Mouse (Mus musculus) T-helper 2 cell (primary cell): ENCODE measurements around the gene Pcna.
"Not testable (repeated sequence)": the region's sequence is repeated elsewhere in the genome, so short reads cannot be mapped to it uniquely, and the experiment has no call there.

Experiments
- in situ Hi-C: fragments of 300-600 bp; cut with MboI, MseI; formaldehyde crosslinking; loops from one replicate; pipeline ENCODE4 v1.15.1; 2025; ENCODE audit warnings: high pct_unique_total_duplicates

The Pcna gene

DNA sequence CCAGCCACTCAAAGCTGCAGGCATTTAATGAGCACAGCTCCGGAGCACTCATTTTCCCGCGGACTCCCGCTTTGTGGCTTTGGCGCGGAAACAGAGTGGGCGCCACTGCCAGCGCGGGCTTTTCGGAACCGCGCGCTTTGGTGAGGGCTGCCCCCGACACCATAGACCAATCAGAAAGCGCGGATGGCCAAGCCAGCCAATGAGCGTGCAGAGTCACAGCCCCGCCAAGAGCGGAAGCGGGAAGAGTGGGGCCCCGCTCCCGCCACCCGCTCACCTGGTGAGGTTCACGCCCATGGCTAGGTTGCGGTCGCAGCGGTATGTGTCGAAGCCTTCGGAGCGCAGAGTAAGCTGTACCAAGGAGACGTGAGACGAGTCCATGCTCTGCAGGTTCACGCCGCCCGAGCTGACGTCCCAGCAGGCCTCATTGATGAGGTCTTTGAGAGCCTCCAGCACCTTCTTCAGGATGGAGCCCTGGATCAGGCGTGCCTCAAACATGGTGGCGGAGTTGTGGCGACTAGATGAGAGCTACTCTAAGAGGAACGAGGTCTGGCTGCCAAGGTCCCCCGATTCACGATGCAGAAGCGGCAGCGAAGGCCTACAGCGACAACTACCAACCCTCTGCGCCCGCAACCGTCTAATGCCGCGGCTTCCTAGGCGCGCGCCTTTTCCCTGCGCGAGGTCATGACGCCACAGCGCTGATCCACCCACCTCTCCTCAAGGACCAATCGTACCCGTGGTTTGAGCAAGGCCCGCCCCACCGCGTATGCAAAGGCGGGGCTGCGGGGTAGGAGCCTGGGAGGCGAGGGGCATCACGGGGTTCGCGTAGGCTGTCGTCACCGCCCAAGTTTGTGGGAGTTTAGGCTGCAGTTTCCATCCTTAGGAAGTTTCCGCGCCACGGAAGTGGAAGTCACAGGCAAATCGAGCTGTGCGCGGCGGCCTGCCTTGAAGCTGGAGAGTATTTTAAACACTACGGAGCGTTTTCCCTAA lies at the start of gene Pcna:
Gene Pcna (minus strand): TSS at position 773 of the 987 bp plus-strand sequence.
- in situ Hi-C loops = no loop called here

DNA sequence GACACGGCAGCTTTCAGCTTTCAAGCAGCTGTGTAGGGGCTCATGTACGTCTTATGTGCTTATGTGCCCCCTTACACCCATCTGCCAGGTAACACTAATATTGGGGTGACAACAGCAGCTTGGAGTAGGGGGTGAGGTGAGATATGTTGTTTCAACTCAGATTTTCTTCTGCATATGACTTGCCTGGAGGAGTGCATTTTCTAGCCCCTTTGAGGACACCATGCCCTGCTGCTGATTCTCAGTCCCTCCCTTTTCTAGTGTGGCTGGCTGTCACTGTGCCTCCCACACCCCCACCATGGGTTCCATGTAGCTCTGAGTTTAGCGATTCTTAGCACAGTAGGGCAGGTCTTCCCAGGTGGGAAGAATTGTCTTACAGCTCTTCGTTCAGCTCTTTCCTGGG lies 48.3 kb upstream of the Pcna start:
- in situ Hi-C loops = no loop called here

DNA sequence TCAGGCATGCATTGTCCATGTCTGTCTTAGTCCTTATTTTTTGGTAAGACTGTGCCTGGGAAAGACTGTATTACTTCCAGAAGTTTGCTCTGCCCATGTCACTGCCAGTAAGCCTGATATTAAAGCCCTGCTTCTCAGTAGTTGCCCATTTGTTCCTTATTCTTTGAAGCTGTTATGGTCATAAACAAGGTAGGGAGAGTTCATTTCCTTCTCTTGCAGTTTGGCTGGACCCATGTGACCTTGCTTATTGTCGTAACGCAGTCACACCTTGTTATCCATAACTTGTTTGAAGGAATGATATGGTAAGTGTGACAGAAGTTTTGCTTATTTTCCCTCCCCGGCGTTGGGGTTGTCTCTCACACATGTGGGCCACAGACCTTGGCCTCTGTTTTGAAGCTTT lies 45.1 kb upstream of the Pcna start:
- in situ Hi-C loops = no loop called here

DNA sequence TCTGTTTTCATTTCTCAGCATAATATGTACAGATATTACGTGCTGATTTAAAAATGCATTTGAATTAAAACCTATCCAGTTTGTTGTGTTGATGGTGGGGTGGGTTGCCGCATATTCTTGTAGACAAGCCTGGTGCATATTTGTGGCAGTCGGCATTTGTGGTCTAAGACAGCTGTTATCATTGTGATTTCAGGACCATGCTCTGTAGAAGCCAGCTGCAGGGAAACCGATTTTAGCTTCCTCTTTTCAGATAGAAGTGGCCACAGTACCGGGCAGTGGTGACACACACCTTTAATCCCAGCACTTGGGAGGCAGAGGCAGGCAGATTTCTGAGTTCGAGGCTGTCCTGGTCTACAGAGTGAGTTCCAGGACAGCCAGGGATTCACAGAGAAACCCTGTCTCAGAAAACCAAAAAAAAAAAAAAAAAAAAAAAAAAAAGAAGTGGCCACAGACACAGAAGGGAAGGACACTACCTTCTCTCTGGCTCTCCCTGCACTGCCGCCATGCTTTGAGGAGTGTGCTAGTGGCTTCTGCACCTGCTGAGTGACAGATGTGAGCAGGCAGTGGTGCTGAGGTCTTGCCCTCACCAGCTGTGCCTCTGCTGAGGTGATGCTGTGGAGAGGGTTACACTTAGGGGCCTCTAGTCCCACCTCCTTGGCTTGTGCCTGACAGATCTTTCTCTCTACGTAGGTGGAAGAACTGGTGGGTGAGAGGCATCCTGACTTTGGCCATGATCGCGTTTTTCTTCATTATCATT lies 40.8 kb upstream of the Pcna start:
- in situ Hi-C loops = no loop called here

DNA sequence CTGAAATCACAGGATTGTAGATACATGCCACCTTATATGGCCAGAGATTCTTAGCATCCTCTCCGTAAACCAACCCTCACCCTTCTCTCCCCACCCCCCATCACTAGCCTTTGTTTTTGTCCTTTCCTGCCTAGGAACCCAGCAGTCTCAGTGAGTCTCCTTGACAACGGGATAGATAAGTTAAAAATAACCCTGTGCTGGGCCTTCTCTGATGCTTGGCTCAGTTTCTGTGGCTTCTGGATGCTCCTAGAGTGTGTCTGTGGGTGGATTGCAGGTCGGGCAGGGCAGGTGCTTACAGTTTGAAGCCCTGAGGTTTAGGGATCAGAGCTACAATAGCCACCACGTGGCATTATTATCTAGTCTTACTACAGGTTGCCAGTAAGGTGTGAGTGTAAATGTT lies 39.0 kb upstream of the Pcna start:
- in situ Hi-C loops = no loop called here

DNA sequence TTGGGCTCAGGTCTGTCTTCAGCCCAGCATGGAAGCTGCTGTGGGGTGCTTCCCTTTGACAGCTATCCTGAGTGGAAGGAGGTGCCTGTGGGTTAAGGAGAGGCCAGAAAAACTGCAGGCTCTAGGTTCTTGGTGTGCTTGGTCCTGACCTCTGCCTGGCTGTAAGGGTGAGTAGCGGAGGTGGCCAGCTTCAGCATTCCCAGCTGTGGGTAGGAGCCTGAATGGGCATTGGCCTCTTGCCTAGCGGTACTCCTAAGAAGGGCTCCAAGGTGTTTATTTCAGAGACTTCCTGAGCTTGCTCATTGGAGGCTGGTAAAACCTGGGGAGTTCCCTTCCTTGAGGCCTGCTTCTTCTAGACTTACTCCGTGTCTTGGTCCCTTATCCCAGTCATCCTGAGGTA lies 38.2 kb upstream of the Pcna start:
- in situ Hi-C loops = no loop called here

DNA sequence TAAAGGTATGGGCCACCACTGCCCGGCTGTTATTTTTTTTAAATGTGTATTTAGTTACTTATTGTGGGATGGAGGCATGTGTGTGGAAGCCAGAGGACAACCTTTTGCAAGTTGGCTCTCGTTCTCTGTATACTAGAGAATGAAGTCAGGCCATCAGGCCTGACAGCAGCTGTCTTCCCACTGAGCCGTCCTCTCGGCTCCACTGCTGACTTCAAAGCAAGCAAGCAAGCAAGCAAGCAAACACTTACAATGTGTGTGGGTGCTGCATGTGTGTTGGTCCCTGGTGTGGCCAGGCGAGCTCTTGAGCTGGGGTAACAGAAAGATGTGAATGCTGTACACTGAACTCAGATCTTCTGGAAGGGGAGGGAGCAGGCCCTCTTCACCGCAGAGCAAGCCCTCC lies 37.7 kb upstream of the Pcna start:
- in situ Hi-C loops = no loop called here

DNA sequence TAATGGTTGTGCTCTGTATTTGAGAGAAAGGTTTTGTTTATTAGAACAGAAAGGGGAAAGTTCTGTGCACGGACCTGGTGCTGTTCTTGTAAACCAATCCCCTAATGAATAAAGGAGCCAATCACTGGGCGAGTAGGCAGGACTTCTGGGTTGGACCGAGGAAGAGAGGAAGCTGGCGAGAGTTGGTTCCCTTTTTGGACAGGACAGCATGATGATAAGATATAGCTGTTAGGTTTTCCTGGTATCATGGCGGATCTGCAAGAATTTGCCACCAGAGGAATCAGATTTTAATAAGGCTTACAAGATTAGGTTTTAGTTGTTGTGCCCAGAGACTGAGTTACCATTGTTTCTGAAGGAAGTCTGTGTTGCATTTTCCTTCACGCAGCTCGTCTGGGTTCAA lies 36.1 kb upstream of the Pcna start:
- in situ Hi-C loops = not testable (repeated sequence)

DNA sequence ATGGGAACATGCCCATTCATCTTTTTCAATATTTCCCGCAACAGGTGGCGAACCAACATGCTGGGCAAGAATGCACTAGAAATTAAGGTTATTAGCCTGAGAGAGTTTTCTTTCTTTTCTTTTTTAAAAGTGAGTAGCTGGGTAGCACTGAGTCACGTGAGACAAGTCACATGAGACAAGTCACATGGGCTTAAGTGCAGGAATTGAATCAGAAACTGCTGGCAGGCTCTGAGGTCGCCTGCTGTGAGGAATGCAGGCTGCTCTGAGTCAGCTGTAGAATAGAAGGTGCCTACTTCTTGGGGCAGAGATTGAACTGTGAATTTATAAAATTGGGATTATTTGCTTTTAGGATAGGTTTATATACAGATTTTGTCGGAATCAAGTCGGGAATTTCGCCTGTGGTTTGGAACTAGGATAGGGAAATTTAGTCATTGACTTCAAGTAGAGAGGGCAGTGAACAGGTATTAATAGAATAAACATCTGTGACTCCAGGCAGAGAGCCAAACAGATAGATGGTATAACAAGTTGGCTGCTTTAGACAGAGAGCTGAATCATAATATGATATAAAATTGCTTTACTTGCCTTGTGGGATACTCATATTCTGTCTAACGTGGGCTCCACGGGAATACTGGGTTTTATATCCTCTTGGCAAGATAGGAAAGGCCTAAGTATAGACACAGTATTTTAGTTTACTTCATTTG lies 33.4 kb upstream of the Pcna start:
- in situ Hi-C loops = no loop called here

DNA sequence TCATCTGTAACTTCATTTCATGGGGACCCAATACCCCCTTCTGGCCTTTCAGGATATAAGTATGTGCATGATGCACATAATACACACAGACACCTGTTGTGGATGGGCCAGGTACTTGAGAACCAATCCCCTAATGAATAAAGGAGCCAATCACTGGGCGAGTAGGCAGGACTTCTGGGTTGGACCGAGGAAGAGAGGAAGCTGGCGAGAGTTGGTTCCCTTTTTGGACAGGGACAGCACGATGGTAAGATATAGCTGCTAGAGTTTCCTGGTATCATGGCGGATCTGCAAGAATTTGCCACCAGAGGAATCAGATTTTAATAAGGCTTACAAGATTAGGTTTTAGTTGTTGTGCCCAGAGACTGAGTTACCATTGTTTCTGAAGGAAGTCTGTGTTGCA lies 32.6 kb upstream of the Pcna start:
- in situ Hi-C loops = not testable (repeated sequence)

DNA sequence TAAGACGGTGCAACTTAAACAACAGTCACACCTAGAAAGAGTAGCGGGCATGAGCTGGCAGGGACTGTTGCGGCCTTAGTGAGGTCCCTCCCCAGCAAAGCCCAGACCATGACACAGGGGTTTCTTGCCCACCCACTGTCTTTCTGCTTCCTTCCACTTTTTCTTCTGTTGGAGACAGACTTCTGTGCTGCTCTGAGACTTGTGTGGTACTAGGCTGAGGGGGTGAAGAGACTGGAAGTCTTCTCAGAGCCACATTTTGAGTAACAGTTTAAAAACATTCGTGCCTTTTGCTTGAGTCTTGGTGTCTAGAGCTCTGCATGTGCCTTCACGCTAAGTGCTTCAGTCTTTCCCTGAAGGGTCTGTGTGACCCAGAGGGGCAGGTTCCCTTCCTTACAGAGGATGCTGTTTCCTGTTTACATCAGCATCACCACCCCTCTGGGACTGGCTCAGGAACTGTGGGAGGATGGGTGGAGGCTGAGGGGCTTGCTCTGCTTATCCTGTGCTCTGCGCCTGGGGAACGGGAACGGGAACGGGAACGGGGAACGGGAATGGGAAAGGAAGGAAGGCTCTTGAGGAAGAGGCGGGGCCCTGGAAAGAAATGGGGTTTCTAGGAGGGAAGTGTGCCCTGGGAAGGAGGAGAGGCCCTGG lies 31.5 kb upstream of the Pcna start:
- in situ Hi-C loops = no loop called here

DNA sequence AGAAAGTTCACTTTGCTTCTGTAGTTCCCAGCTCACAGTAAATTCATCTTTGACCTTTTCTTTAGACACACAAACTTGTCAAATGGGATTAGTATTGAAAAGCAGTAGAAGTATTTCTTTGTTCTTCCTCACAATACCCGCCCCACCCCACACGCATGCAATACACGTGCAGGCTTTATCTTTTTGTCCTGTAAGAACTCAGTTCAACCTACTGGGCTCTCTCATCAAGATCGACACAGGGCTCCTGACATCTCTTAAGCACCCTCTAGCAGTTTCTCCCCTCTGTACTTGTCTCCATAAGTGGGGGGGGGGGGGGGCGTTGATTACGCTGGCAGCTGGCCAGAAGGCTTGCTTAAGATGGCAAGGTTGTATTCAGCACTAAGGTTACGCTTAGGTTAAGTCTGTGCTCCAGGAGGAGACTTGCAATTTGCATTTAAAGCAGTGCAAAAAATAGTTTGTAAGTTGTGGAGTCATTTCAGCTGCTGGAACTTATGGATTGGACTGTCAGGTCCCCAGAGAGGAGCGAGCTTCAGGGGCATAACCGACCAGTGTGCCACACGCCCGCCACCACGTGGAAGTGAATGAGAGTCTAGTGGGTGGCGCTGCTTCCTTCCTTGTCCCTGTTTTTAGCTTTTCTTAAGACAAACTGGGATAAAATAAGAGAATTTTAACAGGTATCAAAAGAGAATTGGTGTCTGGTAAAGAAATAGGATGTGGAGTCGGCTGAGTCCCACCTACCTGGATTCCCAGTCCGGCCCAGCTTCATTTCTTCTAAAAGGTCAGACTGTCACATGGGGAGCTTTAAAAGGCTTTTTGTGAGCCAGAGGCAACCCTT lies 30.3 kb upstream of the Pcna start:
- in situ Hi-C loops = no loop called here

DNA sequence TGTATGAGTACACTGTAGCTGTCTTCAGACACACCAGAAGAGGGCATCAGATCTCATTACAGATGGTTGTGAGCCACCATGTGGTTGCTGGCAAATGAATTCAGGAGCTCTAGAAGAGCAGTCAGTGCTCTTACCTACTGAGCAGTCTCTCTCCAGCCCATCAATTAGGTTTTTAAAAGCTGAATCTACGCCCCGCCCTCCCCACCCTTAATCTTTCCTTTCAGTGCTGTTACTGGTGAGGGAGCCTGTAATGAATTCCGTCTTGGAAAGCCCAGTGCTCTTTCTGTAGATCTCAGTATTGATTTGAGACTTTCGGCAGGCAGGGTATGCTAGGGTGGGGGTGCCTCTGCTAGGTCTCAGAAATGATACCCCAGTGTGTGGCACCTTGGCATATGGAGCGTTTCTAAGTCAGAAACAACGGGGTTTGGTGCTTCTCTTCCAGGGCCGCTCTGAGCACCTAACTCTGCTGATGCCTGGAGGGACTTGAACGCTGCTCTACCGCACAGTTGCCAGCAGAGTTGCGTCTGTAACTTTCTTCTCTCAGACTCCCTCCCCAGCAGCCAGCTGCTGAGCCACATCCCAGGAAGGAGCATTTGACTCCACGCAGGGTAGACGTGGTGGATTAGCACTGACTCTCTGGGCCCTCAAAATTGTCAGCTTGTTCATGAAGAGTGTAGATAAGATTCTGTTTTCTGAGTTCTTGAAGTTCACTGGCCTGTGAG lies 29.5 kb upstream of the Pcna start:
- in situ Hi-C loops = no loop called here

DNA sequence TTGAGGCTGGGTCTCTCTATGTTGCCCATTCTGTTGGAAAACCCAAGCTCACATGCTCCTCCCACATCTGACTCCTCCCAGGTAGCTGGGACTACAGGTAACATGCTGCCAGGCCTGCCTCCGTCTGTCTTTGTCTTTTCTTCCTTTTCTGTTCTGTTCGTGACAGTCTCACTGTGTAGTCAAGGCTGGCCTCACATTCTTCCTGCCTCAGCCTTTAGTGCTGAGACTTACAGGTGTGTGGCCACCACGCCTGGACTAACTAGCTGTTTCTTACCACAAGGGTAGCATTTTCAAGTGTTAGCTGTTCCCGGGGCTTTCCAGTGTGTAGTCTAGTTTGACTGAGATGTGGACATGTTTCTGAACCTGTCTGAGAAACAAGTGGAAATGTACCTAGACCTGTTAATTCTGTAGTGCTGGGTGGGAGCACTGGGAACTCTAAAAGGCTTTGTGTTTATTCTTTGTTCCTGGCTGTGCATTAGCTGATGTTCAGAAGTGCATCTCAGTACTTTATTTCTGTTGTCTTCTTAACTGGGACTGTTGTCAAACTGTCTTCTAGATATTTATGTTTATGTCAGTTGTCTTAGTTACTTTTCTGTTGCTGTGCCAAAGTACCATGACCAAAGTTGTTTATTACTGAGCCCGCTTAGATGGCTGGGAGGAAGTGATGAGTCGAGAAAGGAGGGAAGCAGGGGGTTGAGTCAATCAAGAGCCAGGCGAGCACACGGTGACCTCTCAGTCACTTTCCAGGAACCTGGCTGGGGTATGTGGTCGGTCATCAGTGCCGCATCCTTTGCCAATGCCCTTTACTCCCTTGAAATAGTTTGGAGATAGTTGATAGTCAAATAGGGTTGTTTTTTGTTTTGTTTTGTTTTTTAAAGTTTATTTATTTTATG lies 28.7 kb upstream of the Pcna start:
- in situ Hi-C loops = no loop called here

DNA sequence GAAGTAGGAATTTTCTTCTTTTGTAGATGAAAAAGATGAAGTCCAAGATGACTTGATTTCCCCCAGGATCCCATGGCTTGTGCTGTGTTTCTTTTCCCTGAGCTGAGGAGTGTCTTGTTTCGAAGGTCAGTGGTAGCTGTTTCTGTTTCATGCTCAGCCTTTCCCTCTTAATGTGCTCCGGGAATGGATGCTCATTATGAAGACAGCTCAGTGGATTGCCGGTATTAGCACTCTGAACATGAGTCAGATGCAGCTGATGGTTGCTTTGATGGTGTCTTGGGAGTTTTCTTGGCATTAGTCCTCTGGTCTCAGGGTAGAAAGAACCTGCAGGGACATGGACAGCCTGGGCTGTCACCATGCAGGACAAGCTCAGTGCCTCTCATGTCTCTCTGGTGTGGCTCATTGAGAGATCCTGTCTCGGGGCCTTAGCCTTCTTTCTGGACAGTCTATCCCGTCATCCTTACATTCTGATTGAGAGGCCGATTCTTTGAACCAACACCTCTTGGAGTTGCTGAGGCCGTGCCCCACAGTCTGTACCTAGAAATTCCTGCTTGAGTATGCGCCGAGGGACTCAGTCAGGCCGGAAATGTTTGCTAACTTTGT lies 27.5 kb upstream of the Pcna start:
- in situ Hi-C loops = no loop called here

DNA sequence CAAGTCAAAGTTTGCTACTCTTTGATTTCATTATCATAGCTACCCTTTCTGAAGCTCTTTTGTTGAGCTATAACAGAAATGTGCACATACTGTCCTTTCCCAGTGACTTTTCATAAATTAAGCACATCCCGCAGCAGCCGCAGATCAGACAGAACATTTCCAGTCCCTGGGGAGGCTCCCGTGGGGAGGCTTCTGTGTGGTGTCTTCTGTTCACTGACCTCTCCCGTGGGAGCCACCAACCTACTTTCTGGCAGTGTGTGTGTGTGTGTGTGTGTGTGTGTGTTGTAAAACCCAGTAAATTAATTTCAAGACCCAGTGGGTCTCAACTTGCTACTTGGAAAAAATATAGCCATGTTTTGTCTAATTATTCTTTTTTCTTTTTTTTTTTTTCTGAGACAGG lies 26.9 kb upstream of the Pcna start:
- in situ Hi-C loops = no loop called here

DNA sequence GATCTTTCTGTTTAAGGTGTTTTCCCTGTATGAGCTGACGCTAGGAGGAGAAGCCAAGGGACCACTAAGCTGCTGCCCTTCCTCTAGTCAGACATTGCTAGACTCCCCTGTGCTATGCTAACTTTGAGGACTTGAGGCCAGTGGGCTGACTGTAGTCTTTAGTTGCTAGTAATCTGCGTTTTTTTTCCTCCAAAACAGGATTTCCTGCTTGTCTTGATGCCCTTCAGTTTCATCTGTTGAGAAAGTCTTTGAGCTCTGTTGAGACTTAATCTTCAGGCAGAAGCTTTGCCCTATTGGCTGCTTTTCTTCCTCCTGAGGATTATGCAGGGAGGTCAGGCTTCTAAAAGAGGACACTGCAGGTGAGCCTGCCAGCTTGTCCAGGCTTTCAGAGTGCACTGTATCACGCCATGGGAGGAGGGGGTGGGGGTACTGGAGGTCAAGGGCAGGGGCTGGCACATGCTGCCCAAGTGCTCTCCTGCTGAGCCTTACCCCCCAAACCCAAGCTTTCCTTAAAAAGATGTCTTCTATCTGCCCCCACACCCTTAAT lies 26.3 kb upstream of the Pcna start:
- in situ Hi-C loops = no loop called here

DNA sequence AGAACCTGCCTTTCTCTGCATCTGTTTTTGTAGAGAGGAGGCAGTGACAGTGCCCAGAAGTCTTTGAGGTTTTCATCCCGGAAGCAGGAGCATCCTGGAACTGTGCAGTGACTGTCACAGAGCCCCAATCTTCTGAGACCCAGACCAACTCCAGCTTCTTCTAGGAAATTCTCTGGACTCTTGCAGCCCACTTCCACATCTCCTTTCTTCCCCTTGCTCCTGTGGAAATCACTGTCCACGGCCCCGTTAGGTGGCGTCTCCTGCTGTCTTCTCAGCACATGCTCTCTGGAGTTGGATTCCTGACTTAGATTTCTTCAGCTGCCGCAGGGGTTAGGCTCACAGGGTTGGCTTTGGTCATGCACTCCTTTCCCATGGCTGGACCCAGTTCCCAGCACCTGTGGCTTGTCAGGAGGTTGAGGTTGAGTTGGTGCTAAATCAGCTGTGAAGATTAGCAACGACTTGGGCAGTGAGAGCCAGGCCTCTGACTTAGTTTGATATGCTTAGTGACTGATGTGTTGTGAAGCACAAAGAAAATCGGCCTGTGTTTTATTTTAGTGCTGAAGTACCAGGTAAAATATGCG lies 25.2 kb upstream of the Pcna start:
- in situ Hi-C loops = no loop called here
